Mouse (Mus musculus) cerebellum, adult 9-11 months (tissue): Measurements from ENCODE around the gene Epha5.
A peak's percentile ranks its signal among the peaks of the same experiment; 100 is the strongest.

Source experiments
- DNase-seq: peaks from one replicate; pipeline ENCODE4 v3.0.0; 2022

The Epha5 gene

GRCm38 (mm10) chr5:84417062-84417879 is at the start of gene Epha5:
TSS of gene Epha5 (minus strand) at chr5:84417382.
- peak; percentile 36 for DNase-seq

- DNase-seq = no peak
Measured at GRCm38 (mm10) chr5:84456216-84456615, 39.0 kb upstream of the Epha5 start.

- no peak for DNase-seq
Measured at GRCm38 (mm10) chr5:84454641-84455040, 37.5 kb upstream of the Epha5 start.

GRCm38 (mm10) chr5:84453839-84454238 is 36.7 kb upstream of the Epha5 start:
- no peak for DNase-seq

GRCm38 (mm10) chr5:84440232-84440631 is 23.1 kb upstream of the Epha5 start:
- no peak for DNase-seq

GRCm38 (mm10) chr5:84415961-84416821 is 991 bp downstream of the Epha5 start:
- DNase-seq = no peak

- DNase-seq = no peak
Measured at GRCm38 (mm10) chr5:84414931-84415431, 2.2 kb downstream of the Epha5 start.

GRCm38 (mm10) chr5:84413026-84413425 is 4.2 kb downstream of the Epha5 start:
- no peak for DNase-seq

- peak; percentile 60 for DNase-seq
Measured at GRCm38 (mm10) chr5:84408370-84408769, 8.8 kb downstream of the Epha5 start.

GRCm38 (mm10) chr5:84397085-84397484 is 20.1 kb downstream of the Epha5 start:
- DNase-seq = no peak

- DNase-seq = no peak
Measured at GRCm38 (mm10) chr5:84365334-84365733, 51.8 kb downstream of the Epha5 start.

GRCm38 (mm10) chr5:84359430-84359829 is 57.8 kb downstream of the Epha5 start:
- DNase-seq = no peak

- no peak for DNase-seq
Measured at GRCm38 (mm10) chr5:84353069-84353468, 64.1 kb downstream of the Epha5 start.

- DNase-seq = no peak
Measured at GRCm38 (mm10) chr5:84346728-84347499, 70.3 kb downstream of the Epha5 start.

- DNase-seq = no peak
Measured at GRCm38 (mm10) chr5:84335834-84336465, 81.2 kb downstream of the Epha5 start.

- DNase-seq = no peak
Measured at GRCm38 (mm10) chr5:84334481-84334880, 82.7 kb downstream of the Epha5 start.

GRCm38 (mm10) chr5:84331631-84332030 is 85.6 kb downstream of the Epha5 start:
- DNase-seq = no peak

- DNase-seq = no peak
Measured at GRCm38 (mm10) chr5:84320553-84320952, 96.6 kb downstream of the Epha5 start.

- DNase-seq = no peak
Measured at GRCm38 (mm10) chr5:84320138-84320537, 97.0 kb downstream of the Epha5 start.

GRCm38 (mm10) chr5:84318814-84319340 is 98.3 kb downstream of the Epha5 start:
- no peak for DNase-seq

GRCm38 (mm10) chr5:84317839-84318238 is 99.3 kb downstream of the Epha5 start:
- no peak for DNase-seq

- no peak for DNase-seq
Measured at GRCm38 (mm10) chr5:84313619-84314018, 103.6 kb downstream of the Epha5 start.
